Mouse (Mus musculus) neural tube, embryonic 15.5 days (tissue): Measurements from ENCODE around the gene Zkscan8. TPM values are rescaled to one million over a fixed set of nuclear protein-coding genes. Genes with fewer than 3 reads are reported as not detected.
"Not testable (repeated sequence)": the region's sequence is repeated elsewhere in the genome, so short reads cannot be mapped to it uniquely, and the experiment has no call there.

ENCODE experiments used
- ATAC-seq: fragments of 200-750 bp; cut with Nextera tagmentation; 2 replicates; pipeline ENCODE4 v1.8.0; 2017; ENCODE audit warnings: mild to moderate bottlenecking, moderate TSS enrichment, moderate library complexity; ENCODE audit not compliant: low FRiP score
- H3K27ac ChIP-seq: fragments of 300-500 bp; sonication (generic); replicated peaks from 2 replicates; pipeline ENCODE4 v1.5.1; 2015; ENCODE audit warnings: mild to moderate bottlenecking, inconsistent platforms
- H3K27me3 ChIP-seq: fragments of 300-500 bp; sonication (generic); replicated peaks from 2 replicates; pipeline ENCODE4 v1.6.1; 2015; ENCODE audit warnings: inconsistent platforms
- H3K36me3 ChIP-seq: fragments of 300-500 bp; sonication (generic); 2 replicates; pipeline ENCODE4 v1.6.1; 2015; ENCODE audit warnings: inconsistent platforms
- H3K4me1 ChIP-seq: fragments of 300-500 bp; sonication (generic); 2 replicates; pipeline ENCODE4 v1.6.1; 2015; ENCODE audit warnings: inconsistent platforms
- H3K4me2 ChIP-seq: fragments of 300-500 bp; sonication (generic); 2 replicates; pipeline ENCODE4 v1.6.1; 2015; ENCODE audit warnings: inconsistent platforms, mild to moderate bottlenecking, moderate library complexity
- H3K4me3 ChIP-seq: fragments of 300-500 bp; sonication (generic); replicated peaks from 2 replicates; pipeline ENCODE4 v1.5.1; 2015; ENCODE audit warnings: mild to moderate bottlenecking, inconsistent platforms
- H3K9ac ChIP-seq: fragments of 300-500 bp; sonication (generic); replicated peaks from 2 replicates; pipeline ENCODE4 v1.6.1; 2015; ENCODE audit warnings: mild to moderate bottlenecking, inconsistent platforms
- H3K9me3 ChIP-seq: fragments of 300-500 bp; sonication (generic); replicated peaks from 2 replicates; pipeline ENCODE4 v1.6.1; 2016; ENCODE audit warnings: inconsistent platforms
- WGBS: fragments of 180-500 bp; shearing (Covaris S2); methylation state at CpG from one replicate; pipeline ENCODE4 v1.1.7; 2015; ENCODE audit warnings: mixed read lengths; 5-methylcytosine and 5-hydroxymethylcytosine counted together
- polyA plus RNA-seq: library from polyadenylated mRNA; unstranded; fragments of >200 nt; fragmentation: Nextera tagmentation; extraction: Ambion mirVana; gene quantifications from 2 replicates; pipeline ENCODE4 v1.2.1, GENCODE M21; 2015

Gene Zkscan8
- polyA plus RNA-seq, 1 experiment from 2014 or later: 4.3 TPM

DNA sequence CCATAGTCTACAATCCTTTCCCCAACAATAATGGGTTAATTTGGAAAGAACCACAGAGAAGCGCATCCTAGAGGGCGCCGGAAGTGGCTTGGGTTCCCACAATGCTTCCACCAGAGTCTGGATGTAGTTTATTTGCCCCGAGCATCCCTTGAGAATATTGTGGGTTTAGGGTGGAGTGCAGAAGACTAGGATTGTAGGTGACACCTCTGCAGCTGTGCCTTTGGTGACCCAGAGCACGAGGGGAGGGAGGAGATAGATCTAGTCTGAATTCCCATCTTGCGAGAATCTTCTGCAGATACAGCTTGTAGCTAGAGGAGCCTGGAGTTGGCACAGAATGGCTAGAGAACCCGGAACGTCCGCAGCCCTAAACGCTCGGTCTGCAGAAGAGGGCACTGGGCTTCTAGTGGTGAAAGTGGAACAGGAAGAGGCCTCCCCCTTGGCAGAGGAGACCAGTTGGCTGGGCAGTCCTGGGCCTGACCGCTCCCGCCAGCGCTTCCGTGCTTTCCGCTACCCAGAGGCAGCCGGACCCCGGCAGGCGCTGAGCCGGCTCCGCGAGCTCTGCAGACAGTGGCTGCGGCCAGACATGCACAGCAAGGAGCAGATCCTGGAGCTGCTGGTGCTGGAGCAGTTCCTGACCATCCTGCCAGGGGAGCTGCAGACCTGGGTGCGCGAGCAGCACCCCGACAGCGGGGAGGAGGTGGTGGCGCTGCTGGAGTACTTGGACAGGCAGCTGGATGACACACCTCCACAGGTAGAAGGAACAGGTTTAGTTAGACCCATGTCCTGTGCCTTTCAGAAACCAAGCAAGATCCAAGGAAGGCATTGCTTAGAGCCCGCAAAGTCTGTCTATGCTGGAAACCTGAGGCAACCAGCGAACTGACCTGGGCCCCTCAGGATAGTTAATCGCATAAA, 51.9 kb downstream of the Zkscan8 start, which contains the start of the genes Zkscan4 and Gm10065:
TSS of gene Zkscan4 (plus strand) at position 149 of the 912 bp plus-strand sequence.
TSS of gene Gm10065 (minus strand) at position 683 of the 912 bp plus-strand sequence.
- peak within 1 kb of the TSS; percentile 55 for H3K4me3 ChIP-seq
- peaks cover 18% of the 10 kb centered on the region for H3K4me1 ChIP-seq
- H3K27ac ChIP-seq: peak within 1 kb of the TSS; percentile 82
- H3K9ac ChIP-seq: peak within 1 kb of the TSS; percentile 67
- H3K36me3 ChIP-seq, H3K27me3 ChIP-seq, H3K9me3 ChIP-seq: not testable (repeated sequence)
- WGBS: 3% methylated on average over 30 of the region's 31 CpGs
- ATAC-seq: peak; percentile 95
- H3K4me2 ChIP-seq: peak within 1 kb of the TSS; percentile 64

DNA sequence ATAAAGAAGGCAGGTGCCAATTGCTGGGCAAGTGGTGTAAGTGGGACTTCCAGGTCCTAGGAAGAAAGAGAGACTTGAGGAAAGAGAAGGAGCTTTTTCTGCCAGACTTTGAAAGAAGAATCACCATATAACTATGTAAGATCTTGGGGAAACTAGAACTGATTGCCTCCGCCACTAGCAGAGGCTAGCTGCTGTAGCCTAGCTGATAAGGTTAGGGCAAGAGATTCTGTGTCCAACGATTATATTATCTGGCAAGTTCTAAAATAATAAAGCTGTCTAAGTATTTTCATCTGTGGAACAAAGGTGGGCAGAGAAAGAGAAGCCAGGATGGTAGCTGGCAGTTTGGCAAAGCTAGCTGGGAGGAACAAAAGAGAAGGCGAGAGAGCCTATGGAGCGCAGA, 58.5 kb downstream of the Zkscan8 start:
- Histone ChIP-seq H3K9ac (no peak overlapping the region), H3K27me3 (no peaks in the 10 kb centered on the region), H3K36me3 (no peaks in the 10 kb centered on the region), H3K27ac (no peak overlapping the region), H3K4me1 (0 out of 2 replicates have a peak, but pooled peaks cover 8% of the 10 kb centered on the region), H3K9me3 (no peaks in the 10 kb centered on the region), H3K4me3 (no peak overlapping the region), H3K4me2 (no peak overlapping the region)
- ATAC-seq: no peak
- WGBS: 27% methylated on average over 4 of the region's 4 CpGs

DNA sequence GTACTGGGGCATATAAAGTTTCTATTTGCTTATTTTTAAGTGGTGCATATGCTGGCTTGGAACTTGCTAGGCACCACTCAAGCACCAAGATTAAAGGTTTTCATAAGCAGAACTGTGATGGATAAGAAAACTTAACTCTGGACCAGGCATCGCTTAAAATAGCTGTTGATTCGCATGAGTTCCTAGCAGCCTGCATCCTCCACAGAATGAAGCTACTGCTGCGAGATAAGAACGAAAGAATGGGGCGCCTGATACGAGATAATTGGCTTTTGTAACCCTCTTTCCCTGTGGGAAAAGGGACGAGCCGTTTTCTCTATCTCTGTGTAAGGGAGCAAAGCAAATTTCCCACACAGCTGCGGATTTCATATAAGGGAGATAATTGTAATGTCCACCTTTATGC, 61.8 kb downstream of the Zkscan8 start:
- WGBS: 36% methylated on average over 9 of the region's 9 CpGs
- Histone ChIP-seq H3K4me3 (peak overlapping the region; percentile 66; the same call in 1 of the 2 replicates), H3K9ac (peak overlapping the region; percentile 5; the same call in 1 of the 2 replicates), H3K27ac (no peak overlapping the region), H3K4me2 (peak overlapping the region; percentile 92), H3K27me3 (no peaks in the 10 kb centered on the region), H3K36me3 (no peaks in the 10 kb centered on the region), H3K4me1 (0 out of 2 replicates have a peak, but pooled peaks cover 8% of the 10 kb centered on the region), H3K9me3 (no peaks in the 10 kb centered on the region)
- ATAC-seq: no peak

DNA sequence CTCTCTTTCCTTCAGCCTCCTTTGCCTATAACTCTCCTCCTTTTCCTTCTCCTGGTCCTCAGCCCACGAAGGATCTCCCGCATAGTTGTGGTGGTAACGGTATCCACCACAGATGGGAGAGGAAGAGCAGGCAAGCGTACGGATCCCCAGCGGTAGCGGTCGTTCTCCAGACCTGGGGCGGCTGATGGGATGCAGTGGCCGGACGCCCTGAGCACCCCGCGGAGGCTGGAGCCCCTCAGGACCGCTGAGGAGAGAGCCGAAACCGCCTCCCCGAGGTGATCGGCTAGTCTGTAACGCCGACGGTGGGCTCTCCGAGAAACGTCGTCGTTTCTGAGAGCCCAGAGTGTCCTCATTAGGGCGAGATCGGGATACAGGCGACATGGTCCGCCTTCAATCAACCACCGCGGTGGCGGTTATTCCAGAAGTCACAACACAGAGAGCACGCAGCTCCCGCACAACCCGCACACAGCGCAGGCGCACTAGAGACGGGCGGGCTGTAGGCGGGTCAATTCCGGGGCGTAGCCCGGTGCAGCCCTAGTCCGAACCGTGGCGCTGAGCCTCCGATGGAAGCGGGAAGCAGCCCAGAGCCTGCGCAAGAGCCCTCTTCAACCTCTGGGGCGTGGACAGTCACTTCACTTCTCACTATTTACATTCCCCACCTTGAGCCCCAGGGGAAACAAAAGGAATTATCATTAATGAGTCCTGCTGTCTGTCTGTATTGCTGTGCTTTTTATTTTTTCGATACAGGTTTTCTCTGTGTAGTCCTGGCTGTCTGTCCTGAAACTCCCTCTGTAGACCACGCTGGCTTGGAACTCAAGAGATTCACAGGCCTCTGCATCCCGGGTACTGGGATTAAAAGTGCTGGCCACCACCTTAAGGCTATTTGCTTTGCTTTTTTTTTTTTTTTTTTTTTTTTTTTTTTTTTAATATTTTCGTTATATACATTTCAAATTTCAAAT, 62.6 kb downstream of the Zkscan8 start, which contains the start of gene Nkapl:
TSS of gene Nkapl (minus strand) at position 449 of the 959 bp plus-strand sequence.
- Histone ChIP-seq H3K4me3 (peak within 1 kb of the TSS; percentile 66), H3K27ac (peak within 1 kb of the TSS; percentile 83), H3K27me3 (no peaks in the 10 kb centered on the region; the same call in 1 of the 2 replicates), H3K4me2 (peak within 1 kb of the TSS; percentile 92), H3K4me1 (0 out of 2 replicates have a peak, but pooled peaks cover 8% of the 10 kb centered on the region), H3K9ac (peak within 1 kb of the TSS; percentile 69), H3K9me3 (no peaks in the 10 kb centered on the region), H3K36me3 (no peaks in the 10 kb centered on the region)
- under 1% methylated on average over 54 of the region's 54 CpGs for WGBS
- peak; percentile 100 for ATAC-seq

DNA sequence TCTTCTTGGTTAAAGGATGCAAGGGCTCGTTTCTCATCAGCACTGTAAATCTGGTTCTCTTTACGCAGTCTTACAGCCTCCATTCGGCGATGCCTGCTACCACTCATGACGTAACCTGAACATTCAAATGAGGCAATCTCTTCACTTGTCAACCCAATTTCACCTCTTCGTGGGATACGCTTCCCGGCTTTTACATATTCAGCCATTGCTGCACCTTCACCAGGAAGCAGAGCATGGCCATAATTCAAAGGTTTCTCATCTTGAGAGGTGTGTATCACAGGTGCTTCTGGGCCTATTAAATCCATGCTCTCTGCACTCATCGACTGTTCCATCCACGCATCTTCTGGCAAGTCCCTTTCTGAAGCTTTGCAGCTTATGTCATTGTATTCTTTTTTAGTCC, 63.6 kb downstream of the Zkscan8 start:
- Histone ChIP-seq H3K27ac (no peak overlapping the region), H3K36me3 (no peaks in the 10 kb centered on the region), H3K9me3 (no peaks in the 10 kb centered on the region), H3K4me2 (peak overlapping the region; percentile 92), H3K4me1 (0 out of 2 replicates have a peak, but pooled peaks cover 8% of the 10 kb centered on the region), H3K9ac (no peak overlapping the region), H3K4me3 (no peak overlapping the region), H3K27me3 (no peaks in the 10 kb centered on the region; the same call in 1 of the 2 replicates)
- no peak for ATAC-seq
- WGBS: 80% methylated on average over 10 of the region's 10 CpGs

Other genes with a start within 250 kb of the Zkscan8 start
- not detected in 2 replicates for gene Gpx5, start 238.4 kb downstream of the Zkscan8 start, polyA plus RNA-seq
- 0.24 and 0.27 TPM in 2 replicates for gene Gpx6, start 219.0 kb downstream of the Zkscan8 start, polyA plus RNA-seq
- not detected in 2 replicates for gene Olfr1367, start 184.2 kb downstream of the Zkscan8 start, polyA plus RNA-seq
- 12.4 and 13.0 TPM in 2 replicates for gene Zscan12, start 168.3 kb downstream of the Zkscan8 start, polyA plus RNA-seq
- gene Zkscan3, start 128.4 kb downstream of the Zkscan8 start, polyA plus RNA-seq: 63.5 and 63.7 TPM in 2 replicates
- 3.0 and 3.1 TPM in 2 replicates for gene Pgbd1, start 90.1 kb downstream of the Zkscan8 start, polyA plus RNA-seq
- gene Zscan26, start 77.4 kb downstream of the Zkscan8 start, polyA plus RNA-seq: 25.7 TPM in 2 replicates
- 3.0 TPM in 2 replicates for gene Nkapl, start 62.6 kb downstream of the Zkscan8 start, polyA plus RNA-seq
- gene Zkscan4, start 52.2 kb downstream of the Zkscan8 start, polyA plus RNA-seq: 8.7 and 10.0 TPM in 2 replicates
- gene Gm10065, start 51.7 kb downstream of the Zkscan8 start, polyA plus RNA-seq: not detected in 2 replicates
- gene AK157302, start 35.9 kb downstream of the Zkscan8 start, polyA plus RNA-seq: 0.24 and 0.41 TPM in 2 replicates
- gene Gm11273, start 29.7 kb downstream of the Zkscan8 start, polyA plus RNA-seq: 8.5 and 9.7 TPM in 2 replicates
- 0.08 and 0.11 TPM in 2 replicates for gene Olfr1366, start 11.7 kb upstream of the Zkscan8 start, polyA plus RNA-seq
- gene Olfr1535, start 28.8 kb upstream of the Zkscan8 start, polyA plus RNA-seq: 0.04 TPM in 2 replicates
- not detected in 2 replicates for gene Olfr1364, start 50.6 kb upstream of the Zkscan8 start, polyA plus RNA-seq
- not detected in 2 replicates for gene Olfr1362, start 82.9 kb upstream of the Zkscan8 start, polyA plus RNA-seq
- gene Olfr11, start 111.4 kb upstream of the Zkscan8 start, polyA plus RNA-seq: 0.04 TPM in 1 of 2 replicates, not detected in the other
- not detected in 2 replicates for gene Olfr1361, start 132.3 kb upstream of the Zkscan8 start, polyA plus RNA-seq
- gene Olfr1360, start 146.3 kb upstream of the Zkscan8 start, polyA plus RNA-seq: not detected in 2 replicates
- not detected in 2 replicates for gene Olfr1359, start 167.0 kb upstream of the Zkscan8 start, polyA plus RNA-seq
- gene Hist1h2bl, start 185.0 kb upstream of the Zkscan8 start, polyA plus RNA-seq: not detected in 2 replicates
- gene Hist1h2ai, start 185.3 kb upstream of the Zkscan8 start, polyA plus RNA-seq: 7.9 and 9.5 TPM in 2 replicates
- 3.2 and 5.6 TPM in 2 replicates for gene Hist1h3h, start 186.5 kb upstream of the Zkscan8 start, polyA plus RNA-seq
- 0.87 and 2.3 TPM in 2 replicates for gene Hist1h2bm, start 190.9 kb upstream of the Zkscan8 start, polyA plus RNA-seq
- gene Hist1h4j, start 203.9 kb upstream of the Zkscan8 start, polyA plus RNA-seq: 0.45 and 0.56 TPM in 2 replicates
- 2.2 and 2.7 TPM in 2 replicates for gene Hist1h4k, start 219.4 kb upstream of the Zkscan8 start, polyA plus RNA-seq
- 5.6 and 7.7 TPM in 2 replicates for gene Hist1h2ak, start 222.7 kb upstream of the Zkscan8 start, polyA plus RNA-seq
- not detected in 2 replicates for gene Hist1h2bn, start 223.0 kb upstream of the Zkscan8 start, polyA plus RNA-seq
- 2.2 and 5.8 TPM in 2 replicates for gene Hist1h1b, start 249.5 kb upstream of the Zkscan8 start, polyA plus RNA-seq